Mouse (Mus musculus): ENCODE results near the gene Mtap. TPM values are rescaled to one million over a fixed set of nuclear protein-coding genes. Genes with fewer than 3 reads are reported as not detected.

Gene Mtap
- total RNA-seq, 2 experiments from 2014 or later = 9.3 to 9.8 TPM

- intact Hi-C loops (cut with DNase I) = no loop called here
Observed at GRCm38 (mm10) chr4:89131795-89132194, 5.1 kb upstream of the Mtap start.

GRCm38 (mm10) chr4:89136356-89136755, 566 bp upstream of the Mtap start:
- intact Hi-C loops (cut with DNase I) = no loop called here
- no peak for DNase-seq (ENCODE audit: low spot score in 2 of 2)

More at GRCm38 (mm10) chr4:89131795-89132194, 5.1 kb upstream of the Mtap start:
- no peak for DNase-seq (ENCODE audit: low spot score in 2 of 2)

GRCm38 (mm10) chr4:89137542-89138360, 829 bp downstream of the Mtap start:
- intact Hi-C loops (cut with DNase I) = no loop called here
- peak; percentile 15 to 37 for DNase-seq (ENCODE audit: low spot score in 2 of 2)

GRCm38 (mm10) chr4:89138361-89138651, 1.4 kb downstream of the Mtap start:
- no peak for DNase-seq (ENCODE audit: low spot score in 2 of 2)
- intact Hi-C loops (cut with DNase I) = no loop called here

- intact Hi-C loops (cut with DNase I) = loop anchor here (1.0 kb wide), 1 partner anchor 29 kb away; no protein-coding TSS in a partner anchor
- DNase-seq (ENCODE audit: low spot score in 2 of 2) = peak; percentile 21 to 71
Observed at GRCm38 (mm10) chr4:89140832-89141231, 3.9 kb downstream of the Mtap start.

GRCm38 (mm10) chr4:89145409-89145808, 8.5 kb downstream of the Mtap start:
- intact Hi-C loops (cut with DNase I) = loop anchor here (1.0 to 5.0 kb wide), 2 partner anchors 379 to 547 kb away; no protein-coding TSS in a partner anchor

GRCm38 (mm10) chr4:89146291-89146690, 9.4 kb downstream of the Mtap start:
- peak in 1 of 2 experiments; percentile 35 for DNase-seq (ENCODE audit: low spot score in 2 of 2)
- intact Hi-C loops (cut with DNase I) = loop anchor here (5.0 kb wide), 1 partner anchor 546 kb away; no protein-coding TSS in a partner anchor

More at GRCm38 (mm10) chr4:89145409-89145808, 8.5 kb downstream of the Mtap start:
- DNase-seq (ENCODE audit: low spot score in 2 of 2) = peak; percentile 65 to 68

- DNase-seq (ENCODE audit: low spot score in 2 of 2) = no peak
- intact Hi-C loops (cut with DNase I) = loop anchor here (5.0 kb wide), 1 partner anchor 543 kb away; no protein-coding TSS in a partner anchor
Observed at GRCm38 (mm10) chr4:89149261-89149660, 12.3 kb downstream of the Mtap start.

GRCm38 (mm10) chr4:89161389-89161788, 24.5 kb downstream of the Mtap start:
- DNase-seq (ENCODE audit: low spot score in 2 of 2) = no peak
- intact Hi-C loops (cut with DNase I) = no loop called here

- DNase-seq (ENCODE audit: low spot score in 2 of 2) = no peak
- intact Hi-C loops (cut with DNase I) = no loop called here
Observed at GRCm38 (mm10) chr4:89162496-89162895, 25.6 kb downstream of the Mtap start.

GRCm38 (mm10) chr4:89163613-89164012, 26.7 kb downstream of the Mtap start:
- no peak for DNase-seq (ENCODE audit: low spot score in 2 of 2)
- intact Hi-C loops (cut with DNase I) = no loop called here

GRCm38 (mm10) chr4:89164681-89165080, 27.8 kb downstream of the Mtap start:
- DNase-seq (ENCODE audit: low spot score in 2 of 2) = no peak
- intact Hi-C loops (cut with DNase I) = no loop called here

GRCm38 (mm10) chr4:89168877-89169276, 32.0 kb downstream of the Mtap start:
- intact Hi-C loops (cut with DNase I) = no loop called here
- no peak for DNase-seq (ENCODE audit: low spot score in 2 of 2)

GRCm38 (mm10) chr4:89169739-89170138, 32.8 kb downstream of the Mtap start:
- intact Hi-C loops (cut with DNase I) = loop anchor here (1.0 kb wide), 1 partner anchor 29 kb away; no protein-coding TSS in a partner anchor
- DNase-seq (ENCODE audit: low spot score in 2 of 2) = no peak

- no peak for DNase-seq (ENCODE audit: low spot score in 2 of 2)
- intact Hi-C loops (cut with DNase I) = loop anchor here (1.0 kb wide), 1 partner anchor 31 kb away; no protein-coding TSS in a partner anchor
Observed at GRCm38 (mm10) chr4:89170931-89171330, 34.0 kb downstream of the Mtap start.

- DNase-seq (ENCODE audit: low spot score in 2 of 2) = peak in 1 of 2 experiments; percentile 4
- intact Hi-C loops (cut with DNase I) = no loop called here
Observed at GRCm38 (mm10) chr4:89172873-89173605, 36.1 kb downstream of the Mtap start.

GRCm38 (mm10) chr4:89177514-89178307, 40.8 kb downstream of the Mtap start:
- no peak for DNase-seq (ENCODE audit: low spot score in 2 of 2)
- intact Hi-C loops (cut with DNase I) = no loop called here

- no peak for DNase-seq (ENCODE audit: low spot score in 2 of 2)
- intact Hi-C loops (cut with DNase I) = no loop called here
Observed at GRCm38 (mm10) chr4:89180121-89180520, 43.2 kb downstream of the Mtap start.

- intact Hi-C loops (cut with DNase I) = no loop called here
- no peak for DNase-seq (ENCODE audit: low spot score in 2 of 2)
Observed at GRCm38 (mm10) chr4:89181656-89182055, 44.7 kb downstream of the Mtap start.

- intact Hi-C loops (cut with DNase I) = no loop called here
- DNase-seq (ENCODE audit: low spot score in 2 of 2) = no peak
Observed at GRCm38 (mm10) chr4:89182486-89182885, 45.6 kb downstream of the Mtap start.
